Mouse (Mus musculus) spleen, adult 2 months (tissue): ENCODE data around the gene Olfr839-ps1. TPM values are rescaled to one million over a fixed set of nuclear protein-coding genes. Genes with fewer than 3 reads are reported as not detected.

Source experiments
- DNase-seq, 2 experiments: peaks; one replicate each; pipeline versions ENCODE4 v3.0.0 to v3.0.0-alpha.2; 2012 to 2021; ENCODE audit warnings: low spot score in 2 of 2, low read depth in 1 of 2
- H3K27ac ChIP-seq: fragments of 200-500 bp; 2 replicates; pipeline ENCODE4 v1.5.1; 2012; ENCODE audit warnings: low read length, inconsistent platforms; ENCODE audit not compliant: insufficient read depth
- H3K27me3 ChIP-seq: fragments of 200-500 bp; 2 replicates; pipeline ENCODE4 v1.6.1; 2012; ENCODE audit warnings: mild to moderate bottlenecking, moderate library complexity, low read length, inconsistent platforms; ENCODE audit not compliant: control insufficient read depth, insufficient read depth
- H3K36me3 ChIP-seq: fragments of 200-500 bp; 2 replicates; pipeline ENCODE4 v1.6.1; 2012; ENCODE audit warnings: mild to moderate bottlenecking, low read length, inconsistent platforms; ENCODE audit not compliant: control insufficient read depth, insufficient read depth
- H3K4me1 ChIP-seq: fragments of 200-500 bp; 2 replicates; pipeline ENCODE4 v1.6.1; 2011; ENCODE audit warnings: inconsistent platforms; ENCODE audit not compliant: control insufficient read depth, insufficient read depth, insufficient read length
- H3K4me3 ChIP-seq: fragments of 200-500 bp; 2 replicates; pipeline ENCODE4 v1.5.1; 2011; ENCODE audit warnings: mild to moderate bottlenecking, inconsistent platforms; ENCODE audit not compliant: insufficient read depth, insufficient read length; ENCODE audit errors: extremely low read depth
- CTCF ChIP-seq: fragments of 200-500 bp; IDR thresholded peaks from 2 replicates; pipeline ENCODE4 v1.5.1; 2011; ENCODE audit warnings: mild to moderate bottlenecking, inconsistent platforms; ENCODE audit not compliant: insufficient read depth, insufficient read length, insufficient replicate concordance; ENCODE audit errors: extremely low read depth
- POLR2A ChIP-seq: fragments of 200-500 bp; IDR thresholded peaks from 2 replicates; pipeline ENCODE4 v1.6.1; 2011; ENCODE audit warnings: low read depth, low read length, inconsistent platforms
- WGBS: fragments of 180-500 bp; shearing (Covaris S2); methylation state at CpG from one replicate; pipeline ENCODE4 v1.1.7; 2018; 5-methylcytosine and 5-hydroxymethylcytosine counted together
- polyA plus RNA-seq: library from polyadenylated mRNA; depleted of rRNA; stranded (reverse); fragments of >200 nt; gene quantifications from 2 replicates; pipeline ENCODE4 v1.2.3, GENCODE M21; 2012; rRNA removed

The Olfr839-ps1 gene
- polyA plus RNA-seq: not detected in 2 replicates

- 84% methylated on average over 1 of the region's 1 CpGs for WGBS
- H3K27me3 ChIP-seq: no peaks in the 10 kb centered on the region
Measured at GRCm38 (mm10) chr9:19177212-19177611, at the start of gene Olfr839-ps1. Gene Olfr839-ps1, minus strand, starts transcription at chr9:19177312.

GRCm38 (mm10) chr9:19136017-19136416 lies 41.1 kb downstream of the Olfr839-ps1 start, which contains the start of gene Olfr837:
Gene Olfr837, plus strand, starts transcription at chr9:19136317.
- H3K4me3 ChIP-seq: no peak within 1 kb of the TSS
- no peaks in the 10 kb centered on the region for H3K27me3 ChIP-seq
- DNase-seq: no peak
- H3K4me1 ChIP-seq: no peaks in the 10 kb centered on the region
- TF ChIP-seq CTCF: no peak
- no peak for TF ChIP-seq POLR2A
- WGBS: 88% methylated on average over 1 of the region's 1 CpGs
- no peaks in the 10 kb centered on the region for H3K36me3 ChIP-seq
- no peak within 1 kb of the TSS for H3K27ac ChIP-seq

More at GRCm38 (mm10) chr9:19177212-19177611, at the start of gene Olfr839-ps1:
- Histone ChIP-seq H3K27ac (no peak within 1 kb of the TSS), H3K36me3 (no peaks in the 10 kb centered on the region), H3K4me1 (no peaks in the 10 kb centered on the region), H3K4me3 (no peak within 1 kb of the TSS)
- TF ChIP-seq CTCF (no peak), POLR2A (no peak)
- DNase-seq: no peak

- DNase-seq: no peak
- no peak within 1 kb of the TSS for H3K27ac ChIP-seq
- no peaks in the 10 kb centered on the region for H3K36me3 ChIP-seq
- H3K4me1 ChIP-seq: no peaks in the 10 kb centered on the region
- no peak for TF ChIP-seq CTCF
- TF ChIP-seq POLR2A: no peak
- H3K27me3 ChIP-seq: no peaks in the 10 kb centered on the region
- no peak within 1 kb of the TSS for H3K4me3 ChIP-seq
Measured at GRCm38 (mm10) chr9:19120082-19120481, 57.0 kb downstream of the Olfr839-ps1 start, which contains the start of gene Olfr836. Gene Olfr836, plus strand, starts transcription at chr9:19120382.

Other genes starting within 250 kb of the Olfr839-ps1 start
- gene Olfr832, start 240.2 kb downstream of the Olfr839-ps1 start, polyA plus RNA-seq: not detected in 2 replicates
- gene Olfr834, start 189.3 kb downstream of the Olfr839-ps1 start, polyA plus RNA-seq: not detected in 2 replicates
- gene Olfr835, start 144.6 kb downstream of the Olfr839-ps1 start, polyA plus RNA-seq: not detected in 2 replicates
- gene Olfr836, start 56.9 kb downstream of the Olfr839-ps1 start, polyA plus RNA-seq: not detected in 2 replicates
- not detected in 2 replicates for gene Olfr837, start 41.0 kb downstream of the Olfr839-ps1 start, polyA plus RNA-seq
- gene Olfr843, start 74.7 kb upstream of the Olfr839-ps1 start, polyA plus RNA-seq: not detected in 2 replicates
- gene Olfr844, start 139.0 kb upstream of the Olfr839-ps1 start, polyA plus RNA-seq: not detected in 2 replicates
- gene Olfr845, start 159.1 kb upstream of the Olfr839-ps1 start, polyA plus RNA-seq: not detected in 2 replicates
- gene Olfr846, start 186.7 kb upstream of the Olfr839-ps1 start, polyA plus RNA-seq: not detected in 2 replicates
- gene Olfr847, start 201.4 kb upstream of the Olfr839-ps1 start, polyA plus RNA-seq: not detected in 2 replicates